Mouse (Mus musculus) kidney, postnatal 36 days (tissue): ENCODE data around the gene Mfap2.

Experiments used
- DNase-seq, 2 experiments: peaks; one replicate each; pipeline ENCODE4 v3.0.0; 2021 to 2022; ENCODE audit warnings: mixed read lengths in 2 of 2

Mfap2 gene

GRCm38 (mm10) chr4:141030541-141031206 lies 20.5 kb downstream of the Mfap2 start:
- DNase-seq: no peak

GRCm38 (mm10) chr4:141031733-141032132 lies 21.5 kb downstream of the Mfap2 start:
- DNase-seq: peak; percentile 63 to 85

GRCm38 (mm10) chr4:141033606-141034549 lies 23.7 kb downstream of the Mfap2 start:
- DNase-seq: peak; percentile 76 to 84

- DNase-seq: peak in 1 of 2 experiments; percentile 66
Measured at GRCm38 (mm10) chr4:141041117-141041516, 30.9 kb downstream of the Mfap2 start.

GRCm38 (mm10) chr4:141044816-141045215 lies 34.6 kb downstream of the Mfap2 start:
- peak in 1 of 2 experiments; percentile 80 for DNase-seq

- no peak for DNase-seq
Measured at GRCm38 (mm10) chr4:141048810-141049475, 38.7 kb downstream of the Mfap2 start.

GRCm38 (mm10) chr4:141049476-141049835 lies 39.2 kb downstream of the Mfap2 start:
- DNase-seq: peak; percentile 66 to 67

GRCm38 (mm10) chr4:141052442-141052841 lies 42.2 kb downstream of the Mfap2 start:
- DNase-seq: peak; percentile 44 to 63

- peak; percentile 70 to 82 for DNase-seq
Measured at GRCm38 (mm10) chr4:141053138-141053537, 42.9 kb downstream of the Mfap2 start.

GRCm38 (mm10) chr4:141053568-141054161 lies 43.4 kb downstream of the Mfap2 start:
- DNase-seq: peak; percentile 95 to 97

GRCm38 (mm10) chr4:141056970-141057369 lies 46.8 kb downstream of the Mfap2 start:
- peak in 1 of 2 experiments; percentile 41 for DNase-seq

GRCm38 (mm10) chr4:141058835-141059234 lies 48.6 kb downstream of the Mfap2 start:
- DNase-seq: no peak

- DNase-seq: no peak
Measured at GRCm38 (mm10) chr4:141059616-141060425, 49.6 kb downstream of the Mfap2 start.

GRCm38 (mm10) chr4:141060426-141061301 lies 50.4 kb downstream of the Mfap2 start, which contains the start of gene Crocc:
Gene Crocc, minus strand, starts transcription at chr4:141060550.
- DNase-seq: peak; percentile 99 to 100

GRCm38 (mm10) chr4:141064104-141064659 lies 54.0 kb downstream of the Mfap2 start:
- DNase-seq: no peak

- peak; percentile 88 to 93 for DNase-seq
Measured at GRCm38 (mm10) chr4:141065123-141065522, 54.9 kb downstream of the Mfap2 start.
